Mouse (Mus musculus): Measurements from ENCODE around the gene Icam5.
A peak's percentile ranks its signal among the peaks of the same experiment; 100 is the strongest.

Icam5 gene

DNA sequence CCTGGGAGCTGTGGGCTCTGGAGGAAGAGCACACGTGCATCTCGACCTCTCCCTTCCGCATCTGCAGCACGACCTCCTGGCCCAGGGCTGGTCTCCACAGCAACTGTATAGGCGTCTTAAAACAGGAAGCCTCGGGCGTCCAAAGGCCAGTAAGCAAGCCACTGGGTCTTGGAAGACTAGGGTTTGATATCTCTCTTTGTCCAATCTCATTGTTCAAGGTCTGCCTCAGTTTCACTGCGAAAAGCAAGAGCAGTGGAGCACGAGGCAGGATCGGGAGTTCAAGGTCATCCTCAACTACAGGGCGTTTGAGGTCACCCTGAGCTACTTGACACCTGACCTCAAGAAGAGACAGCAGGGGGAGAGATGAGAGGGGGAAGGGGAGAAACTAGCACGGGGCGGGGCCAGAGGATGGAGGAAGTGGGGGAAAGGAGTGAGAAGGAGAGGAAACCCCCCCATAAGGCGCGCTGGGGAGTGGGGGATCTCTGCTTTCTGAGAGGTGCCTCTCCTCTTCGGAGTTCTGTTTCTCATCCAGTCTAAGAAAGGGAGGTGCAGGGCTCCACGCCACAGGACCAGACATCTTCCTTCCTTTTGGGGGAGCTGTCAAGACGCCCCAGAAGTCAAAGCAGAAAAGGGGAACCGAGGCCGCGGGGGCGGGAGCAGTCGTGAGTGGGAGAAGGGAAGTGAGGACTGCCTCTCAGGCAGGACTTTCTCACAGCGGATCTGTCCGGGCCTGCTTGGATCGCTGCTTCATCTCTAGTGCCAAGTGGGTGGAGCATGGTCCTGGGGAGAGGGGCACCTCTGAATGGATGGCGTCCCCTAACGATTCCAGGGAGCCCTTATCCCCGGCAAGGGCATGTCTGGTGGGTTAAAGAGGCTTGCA, 16.9 kb upstream of the Icam5 start:
- no peak for DNase-seq (ENCODE audit: low read depth, low spot score)

DNA sequence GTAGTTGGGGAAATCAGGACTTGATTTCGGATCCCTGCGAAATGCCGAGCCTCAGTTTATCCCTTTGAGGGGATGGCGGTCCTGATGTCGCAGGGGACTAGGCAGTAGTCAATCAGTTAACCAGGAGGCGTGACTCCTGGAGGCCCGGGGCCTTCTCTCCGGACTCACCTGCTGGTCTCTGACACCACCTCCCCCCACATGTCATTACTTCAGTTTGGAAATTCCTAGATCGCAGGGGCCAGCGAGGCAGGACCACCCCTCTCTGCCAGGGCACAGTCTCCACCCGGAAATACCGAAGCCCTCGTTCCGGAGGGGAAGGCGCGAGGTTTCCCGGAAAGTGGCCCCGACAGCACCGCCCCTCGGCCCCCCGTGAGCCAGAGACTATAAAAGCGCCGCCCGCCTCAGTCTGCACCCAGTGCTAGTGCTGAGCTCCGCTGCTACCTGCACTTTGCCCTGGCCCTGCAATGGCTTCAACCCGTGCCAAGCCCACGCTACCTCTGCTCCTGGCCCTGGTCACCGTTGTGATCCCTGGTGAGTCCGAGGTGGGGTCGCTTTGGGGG, 16.2 kb upstream of the Icam5 start, which contains the start of gene Icam1:
Gene Icam1, plus strand, starts transcription at position 415 of the 560 bp plus-strand sequence.
- DNase-seq (ENCODE audit: low read depth, low spot score): no peak

DNA sequence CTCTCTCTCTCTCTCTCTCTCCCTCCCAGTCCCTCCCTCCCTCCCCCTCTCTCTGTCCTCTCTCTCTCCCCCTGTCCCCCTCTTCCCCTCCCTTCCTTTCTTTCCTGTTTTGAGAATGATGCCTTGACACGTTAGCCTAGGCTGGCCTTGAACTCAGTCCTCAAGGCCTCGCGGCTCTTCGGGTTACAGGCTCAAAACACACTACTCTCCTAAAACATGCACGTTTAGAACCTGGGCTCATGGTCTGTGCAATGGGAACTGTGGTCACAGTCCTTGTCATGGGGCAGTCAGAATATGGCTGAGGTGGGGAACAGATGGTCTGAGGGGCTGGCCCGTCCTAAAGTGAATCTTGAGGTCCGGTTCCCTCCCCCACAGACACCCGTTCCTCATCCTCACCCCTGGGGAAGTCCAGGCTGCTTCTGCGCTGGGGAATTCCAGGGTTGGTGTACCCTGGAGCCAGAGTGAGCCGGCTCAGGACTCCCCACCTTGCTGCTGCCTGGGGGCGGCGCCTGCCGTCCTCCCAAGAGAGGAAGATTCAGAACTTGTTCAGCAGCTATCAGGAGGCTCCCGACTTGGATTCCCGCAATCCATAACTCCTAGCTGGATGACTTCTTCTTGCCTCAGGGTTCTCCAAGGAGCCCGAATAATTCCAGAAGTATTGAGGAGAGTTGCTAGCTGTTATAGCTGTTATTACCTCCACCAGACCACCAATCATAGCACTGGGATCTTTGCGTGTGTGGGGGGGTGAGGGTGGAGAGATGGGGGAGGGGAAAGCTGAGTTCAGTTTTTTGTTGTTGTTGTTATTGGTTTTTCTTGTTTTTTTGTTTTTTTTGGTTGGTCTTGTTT, 15.3 kb upstream of the Icam5 start:
- no peak for DNase-seq (ENCODE audit: low read depth, low spot score)

DNA sequence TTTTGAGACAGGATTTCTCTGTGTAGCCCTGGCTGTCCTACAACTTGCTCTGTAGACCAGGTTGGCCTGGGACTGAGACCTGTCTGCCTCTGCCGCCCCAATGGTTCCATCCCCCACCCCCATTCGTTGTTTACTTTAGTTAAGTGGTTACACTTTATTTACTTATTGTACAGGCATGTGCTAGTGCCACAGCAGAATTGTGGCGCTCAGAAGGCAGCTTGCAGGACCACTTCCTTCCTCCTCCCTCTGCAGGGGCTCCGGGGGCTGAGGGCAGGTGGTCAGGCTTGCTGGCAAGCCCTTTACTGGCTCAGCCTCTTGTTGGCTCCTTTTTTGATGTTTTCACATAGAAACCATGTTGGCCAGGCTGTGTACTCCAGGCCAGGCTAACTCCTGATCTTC, 14.7 kb upstream of the Icam5 start:
- DNase-seq (ENCODE audit: low read depth, low spot score): no peak

DNA sequence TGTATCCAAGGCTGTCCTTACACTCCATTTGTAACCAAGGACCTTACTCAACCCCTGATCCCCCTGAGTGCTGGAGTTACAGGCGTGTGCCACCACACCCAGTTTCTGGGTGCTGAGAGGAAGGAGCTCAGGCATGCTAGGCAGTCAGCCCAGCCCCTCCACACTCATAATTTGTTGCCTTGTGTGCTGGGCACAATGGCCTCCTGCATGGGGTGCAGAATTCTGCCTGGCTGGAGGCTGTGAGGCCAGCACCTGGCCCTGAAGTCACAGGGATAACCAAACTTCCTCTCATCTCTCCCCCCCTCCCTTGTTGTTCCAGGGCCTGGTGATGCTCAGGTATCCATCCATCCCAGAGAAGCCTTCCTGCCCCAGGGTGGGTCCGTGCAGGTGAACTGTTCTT, 13.3 kb upstream of the Icam5 start:
- DNase-seq (ENCODE audit: low read depth, low spot score): no peak

DNA sequence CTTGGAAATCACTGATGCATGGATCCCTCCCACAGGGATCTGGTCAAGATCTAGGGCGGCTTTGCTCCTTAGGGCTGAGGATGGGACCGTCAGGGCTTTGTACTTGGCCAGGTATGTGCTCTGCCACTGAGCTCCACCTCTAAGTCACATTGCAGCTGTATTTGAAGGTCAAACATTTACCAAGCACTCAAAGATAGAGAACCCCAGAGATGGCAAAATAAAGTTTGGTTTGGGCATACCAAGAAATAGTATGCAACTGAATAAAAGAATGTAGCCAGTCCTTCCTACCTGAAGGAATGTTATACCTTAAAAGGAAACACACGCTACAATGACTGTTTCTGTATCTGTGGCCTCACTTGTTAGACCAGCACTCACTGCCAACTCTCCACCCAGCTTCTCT, 10.5 kb upstream of the Icam5 start:
- no peak for DNase-seq (ENCODE audit: low read depth, low spot score)

DNA sequence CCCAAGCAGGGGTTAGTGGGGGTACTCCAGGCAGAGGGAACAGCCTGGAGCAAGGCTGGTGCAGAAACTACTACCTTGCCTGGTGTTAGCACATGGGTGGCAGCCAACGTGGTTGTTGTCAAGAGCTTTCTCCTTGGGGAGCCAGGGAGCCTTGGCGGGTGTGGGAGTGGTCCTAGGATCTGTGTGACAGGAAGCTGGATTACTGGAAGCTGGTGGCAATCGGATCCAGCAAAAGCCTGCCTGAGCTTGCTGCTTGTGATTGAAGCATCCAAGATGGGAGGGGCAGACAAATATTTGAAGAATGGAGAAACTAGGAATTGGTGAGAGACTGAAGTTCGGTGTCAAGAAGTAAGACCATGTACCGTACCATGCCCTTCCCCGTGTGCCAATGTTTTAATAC, 9.6 kb upstream of the Icam5 start:
- DNase-seq (ENCODE audit: low read depth, low spot score): no peak

DNA sequence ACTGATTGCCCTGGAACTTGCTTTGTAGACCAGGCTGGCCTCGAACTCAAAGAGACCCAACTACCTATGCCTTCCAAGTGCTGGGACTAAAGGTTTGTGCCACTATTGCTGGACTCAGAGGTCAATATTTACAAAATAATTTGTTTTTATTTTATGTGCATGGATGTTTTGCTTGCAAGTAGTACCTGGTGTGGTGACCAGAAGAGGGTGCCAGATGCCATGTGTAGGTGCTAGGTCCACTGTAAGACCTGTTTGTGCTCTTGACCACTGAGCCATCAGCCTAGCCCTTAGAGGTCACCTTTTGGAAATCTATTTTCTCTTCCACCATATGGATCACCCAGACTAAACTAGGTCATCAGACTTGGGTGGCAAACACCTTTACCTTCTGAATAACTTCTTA, 9.1 kb upstream of the Icam5 start:
- DNase-seq (ENCODE audit: low read depth, low spot score): no peak

DNA sequence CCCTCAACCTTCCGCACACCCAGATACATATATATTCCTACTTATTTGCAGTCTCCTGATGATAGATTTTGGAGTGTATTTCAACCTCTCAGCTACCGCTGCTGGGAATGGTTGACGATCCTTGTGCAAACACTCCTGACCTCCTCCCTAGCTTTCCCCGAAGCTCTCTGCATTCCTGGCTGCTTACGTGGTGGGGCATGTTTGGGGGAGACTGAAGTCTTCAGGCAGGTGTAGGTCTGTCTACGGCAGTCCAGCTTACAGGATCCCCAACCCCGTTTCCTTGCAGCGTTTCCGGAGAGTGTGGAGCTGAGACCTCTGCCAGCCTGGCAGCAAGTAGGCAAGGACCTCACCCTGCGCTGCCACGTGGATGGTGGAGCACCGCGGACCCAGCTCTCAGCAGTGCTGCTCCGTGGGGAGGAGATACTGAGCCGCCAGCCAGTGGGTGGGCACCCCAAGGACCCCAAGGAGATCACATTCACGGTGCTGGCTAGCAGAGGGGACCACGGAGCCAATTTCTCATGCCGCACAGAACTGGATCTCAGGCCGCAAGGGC, 6.5 kb upstream of the Icam5 start:
- no peak for DNase-seq (ENCODE audit: low read depth, low spot score)

DNA sequence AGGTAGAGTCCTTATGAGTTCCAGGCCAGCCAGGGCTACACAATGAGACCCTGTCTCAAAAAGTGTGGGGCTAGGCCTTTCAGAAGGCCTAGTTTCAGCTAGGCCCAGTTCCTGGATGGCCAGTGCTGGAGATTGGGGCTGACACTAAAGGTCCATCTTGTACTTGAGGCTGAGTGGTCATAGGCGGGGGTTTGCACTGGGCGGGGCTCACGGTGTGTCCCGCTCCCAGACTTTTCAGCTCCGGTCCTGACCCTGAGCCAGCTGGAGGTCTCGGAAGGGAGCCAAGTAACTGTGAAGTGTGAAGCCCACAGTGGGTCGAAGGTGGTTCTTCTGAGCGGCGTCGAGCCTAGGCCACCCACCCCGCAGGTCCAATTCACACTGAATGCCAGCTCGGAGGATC, 5.0 kb upstream of the Icam5 start:
- DNase-seq (ENCODE audit: low read depth, low spot score): no peak

DNA sequence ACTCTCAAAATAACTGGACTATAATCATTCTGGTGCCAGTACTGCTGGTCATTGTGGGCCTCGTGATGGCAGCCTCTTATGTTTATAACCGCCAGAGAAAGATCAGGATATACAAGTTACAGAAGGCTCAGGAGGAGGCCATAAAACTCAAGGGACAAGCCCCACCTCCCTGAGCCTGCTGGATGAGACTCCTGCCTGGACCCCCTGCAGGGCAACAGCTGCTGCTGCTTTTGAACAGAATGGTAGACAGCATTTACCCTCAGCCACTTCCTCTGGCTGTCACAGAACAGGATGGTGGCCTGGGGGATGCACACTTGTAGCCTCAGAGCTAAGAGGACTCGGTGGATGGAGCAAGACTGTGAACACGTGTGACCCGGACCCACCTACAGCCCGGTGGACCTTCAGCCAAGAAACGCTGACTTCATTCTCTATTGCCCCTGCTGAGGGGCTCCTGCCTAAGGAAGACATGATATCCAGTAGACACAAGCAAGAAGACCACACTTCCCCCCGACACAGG, 4.0 kb upstream of the Icam5 start:
- DNase-seq (ENCODE audit: low read depth, low spot score): no peak

DNA sequence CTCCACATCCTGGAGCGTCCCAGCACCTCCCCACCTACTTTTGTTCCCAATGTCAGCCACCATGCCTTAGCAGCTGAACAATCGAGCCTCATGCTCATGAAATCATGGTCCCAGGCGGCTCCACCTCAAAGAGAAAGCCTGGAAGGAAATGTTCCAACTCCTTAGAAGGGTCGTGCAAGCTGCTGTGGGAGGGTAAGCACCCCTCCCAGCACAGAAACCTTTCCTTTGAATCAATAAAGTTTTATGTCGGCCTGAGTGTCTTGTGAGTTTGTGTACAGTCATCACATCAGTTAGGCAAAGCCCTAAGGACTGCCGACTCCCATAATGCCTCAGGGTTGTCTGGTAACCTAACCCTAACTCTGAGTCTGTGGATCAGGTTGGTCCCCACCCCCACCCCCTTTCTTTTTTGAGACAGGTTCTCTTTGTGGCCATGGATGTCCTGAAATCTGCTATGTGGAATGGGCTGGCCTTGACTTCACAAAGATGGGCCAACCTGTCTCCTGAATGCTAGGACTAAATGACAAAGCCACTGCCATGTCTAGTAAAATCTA, 3.2 kb upstream of the Icam5 start:
- DNase-seq (ENCODE audit: low read depth, low spot score): no peak

DNA sequence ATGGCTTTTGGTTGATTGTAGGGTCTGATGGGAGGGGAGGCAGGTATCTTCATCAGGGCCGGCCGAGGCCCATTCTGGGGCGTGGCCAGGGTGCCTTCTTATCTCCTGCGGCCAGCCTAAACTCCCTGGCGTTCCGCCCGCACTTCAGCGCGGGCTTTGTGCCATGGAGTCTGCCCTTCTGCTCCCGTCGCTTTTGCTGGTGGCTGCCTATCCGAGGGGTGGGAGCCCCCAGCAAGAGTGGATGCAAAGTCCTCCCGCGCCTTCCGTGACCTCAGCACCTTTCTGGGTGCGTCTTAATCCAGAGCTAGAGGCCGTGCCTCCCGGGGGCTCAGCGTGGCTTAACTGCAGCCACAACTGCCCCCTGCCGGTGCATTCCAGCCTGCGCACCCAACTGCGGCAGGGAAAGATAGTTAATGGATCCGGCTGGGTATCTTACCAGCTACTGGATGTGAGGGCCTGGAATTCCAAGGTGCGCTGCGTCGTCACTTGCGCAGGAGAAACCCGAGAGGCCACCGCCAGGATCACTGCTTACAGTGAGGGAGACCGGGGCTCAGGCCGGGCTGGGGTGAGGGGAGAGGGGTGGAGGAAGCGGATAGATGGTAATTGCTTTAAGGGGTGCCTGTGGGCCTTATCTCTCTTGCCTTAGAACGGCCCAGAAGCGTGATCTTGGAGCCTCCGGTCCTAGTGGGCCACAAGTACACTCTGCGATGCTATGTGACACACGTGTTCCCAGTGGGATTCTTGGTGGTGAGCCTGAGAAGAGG, 2.4 kb upstream of the Icam5 start, which contains the start of gene Icam4:
Gene Icam4, plus strand, starts transcription at position 83 of the 764 bp plus-strand sequence.
- peak; percentile 60 for DNase-seq (ENCODE audit: low read depth, low spot score)

DNA sequence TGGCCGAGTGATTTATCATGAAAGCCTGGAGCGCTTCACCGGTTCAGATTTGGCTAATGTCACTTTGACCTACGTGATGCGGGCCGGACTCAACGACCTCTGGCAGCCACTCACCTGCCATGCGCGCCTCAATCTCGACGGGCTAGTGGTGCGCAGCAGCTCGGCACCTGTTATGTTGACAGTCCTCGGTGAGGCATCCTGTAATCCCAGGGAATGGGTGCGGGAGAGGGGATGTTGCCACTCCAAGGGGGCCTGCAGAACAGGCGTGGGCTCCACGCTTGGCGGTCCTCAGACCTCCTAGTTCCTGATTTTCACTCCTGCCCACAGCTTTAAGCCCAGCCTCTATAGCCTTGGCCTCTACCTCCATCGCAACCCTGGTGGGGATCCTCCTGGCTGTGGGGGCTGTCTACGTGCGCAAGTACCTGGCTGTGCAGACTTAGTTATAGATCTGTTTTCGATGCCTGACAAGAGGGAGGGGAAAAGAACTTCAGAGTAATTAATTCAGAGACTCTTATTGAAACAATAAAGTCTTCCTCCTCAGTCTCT, 1.7 kb upstream of the Icam5 start:
- no peak for DNase-seq (ENCODE audit: low read depth, low spot score)

DNA sequence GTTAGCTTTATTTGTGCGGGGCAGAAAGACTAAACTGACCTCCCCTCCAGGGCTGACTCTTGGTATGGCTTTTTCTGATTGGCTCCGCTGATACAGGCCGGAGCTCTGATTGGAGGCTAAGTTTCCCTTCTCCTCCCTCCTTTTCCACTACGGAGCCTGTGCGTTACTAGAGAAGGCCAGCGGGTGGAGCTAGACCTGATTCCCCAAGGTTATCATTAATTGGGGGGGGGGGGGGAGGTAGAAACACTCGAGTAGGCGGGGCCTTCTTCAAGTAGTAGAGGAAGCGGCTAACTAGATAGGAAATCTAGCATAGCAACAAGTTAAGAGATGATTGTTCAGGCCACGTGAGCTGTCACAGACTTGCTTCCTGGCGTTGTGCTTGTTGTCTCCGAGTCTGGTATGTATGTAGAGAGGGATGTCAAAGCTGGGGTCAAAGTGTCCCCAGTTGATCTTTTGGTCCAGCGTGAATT, 1.1 kb upstream of the Icam5 start:
- DNase-seq (ENCODE audit: low read depth, low spot score): peak; percentile 88

DNA sequence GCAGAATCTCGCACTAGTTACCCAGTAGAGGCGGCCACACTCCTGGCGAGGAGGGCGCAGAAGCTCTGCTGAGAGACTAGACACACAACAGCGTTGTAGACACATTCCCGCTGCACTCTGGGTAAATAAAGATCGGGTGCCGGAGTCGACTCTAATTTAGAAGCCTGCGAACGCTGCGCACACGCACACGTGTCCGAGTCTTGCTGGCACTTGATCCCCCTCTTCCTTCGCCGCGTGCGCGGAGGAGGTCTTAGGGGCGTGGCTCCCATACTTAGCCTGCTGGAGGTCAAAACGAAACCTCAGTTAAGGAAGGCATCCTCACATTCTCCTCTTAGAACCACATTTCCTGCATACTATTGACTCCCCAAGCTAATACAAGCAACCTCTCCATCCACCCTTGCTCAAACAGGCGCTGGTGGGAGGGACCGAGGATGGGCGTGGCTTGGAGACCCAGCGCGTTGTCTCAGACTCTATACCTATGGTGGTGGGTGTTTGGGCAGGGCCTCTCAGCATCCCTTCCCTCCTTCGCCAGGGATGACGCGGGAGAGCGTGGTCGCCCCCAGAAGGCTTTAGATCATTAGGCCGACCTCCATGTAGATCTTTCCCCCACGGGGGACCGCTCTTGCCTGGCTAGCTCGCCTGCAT, 500 bp upstream of the Icam5 start:
- DNase-seq (ENCODE audit: low read depth, low spot score): peak; percentile 48

DNA sequence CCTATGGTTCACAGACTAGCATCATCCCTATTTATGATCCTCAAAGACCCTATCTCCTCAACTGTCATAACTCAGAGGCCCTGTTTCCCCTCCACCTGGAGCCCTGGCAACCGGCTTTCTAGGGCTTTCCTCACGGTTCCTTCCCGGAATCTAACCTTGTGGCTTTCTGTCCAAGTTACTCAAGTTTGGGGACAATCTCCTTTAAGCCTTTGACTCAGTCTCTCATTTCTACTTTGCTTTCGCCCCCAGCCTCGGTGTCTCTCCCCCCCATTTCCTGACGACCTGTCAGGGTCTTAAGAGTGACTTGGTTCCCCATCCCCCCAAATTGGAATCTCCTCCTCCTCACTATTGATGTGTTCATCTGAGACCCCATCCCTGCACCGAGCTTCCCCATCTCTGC, 618 bp downstream of the Icam5 start:
- DNase-seq (ENCODE audit: low read depth, low spot score): no peak

DNA sequence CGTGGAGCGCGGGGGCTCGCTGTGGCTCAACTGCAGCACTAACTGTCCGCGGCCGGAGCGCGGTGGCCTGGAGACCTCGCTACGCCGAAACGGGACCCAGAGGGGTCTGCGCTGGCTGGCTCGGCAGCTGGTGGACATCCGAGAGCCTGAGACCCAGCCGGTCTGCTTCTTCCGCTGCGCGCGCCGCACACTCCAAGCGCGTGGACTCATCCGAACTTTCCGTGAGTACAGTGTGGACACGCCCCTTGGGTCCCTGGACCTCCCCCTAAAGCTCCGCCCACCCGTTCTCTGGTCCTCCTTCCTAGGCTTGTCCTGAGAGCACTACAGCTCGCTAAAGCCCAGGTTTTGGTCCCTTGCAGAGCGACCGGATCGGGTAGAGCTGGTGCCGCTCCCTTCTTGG, 1.3 kb downstream of the Icam5 start:
- DNase-seq (ENCODE audit: low read depth, low spot score): peak; percentile 76

DNA sequence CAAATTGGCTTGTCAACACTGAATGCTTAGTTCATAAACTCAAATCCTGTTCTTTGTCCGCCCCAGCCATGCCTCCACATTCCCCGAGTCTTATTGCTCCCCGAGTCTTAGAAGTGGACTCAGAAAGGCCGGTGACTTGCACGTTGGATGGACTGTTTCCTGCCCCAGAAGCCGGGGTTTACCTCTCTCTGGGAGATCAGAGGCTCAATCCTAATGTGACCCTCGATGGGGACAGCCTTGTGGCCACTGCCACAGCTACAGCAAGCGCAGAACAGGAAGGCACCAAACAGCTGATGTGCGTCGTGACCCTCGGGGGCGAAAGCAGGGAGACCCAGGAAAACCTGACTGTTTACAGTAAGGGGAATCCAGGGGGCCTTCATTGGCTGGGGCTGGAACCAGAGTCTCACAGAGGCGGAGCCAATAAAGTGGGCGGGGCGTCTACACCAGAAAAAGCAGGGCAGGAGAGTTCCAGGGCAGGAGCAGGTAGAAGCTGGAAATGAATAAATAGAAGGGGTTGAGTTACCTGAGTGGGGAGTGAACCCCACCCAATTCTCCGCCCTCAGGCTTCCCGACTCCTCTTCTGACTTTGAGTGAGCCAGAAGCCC, 2.7 kb downstream of the Icam5 start:
- DNase-seq (ENCODE audit: low read depth, low spot score): no peak

All from forelimb bud, embryonic 11.5 days (tissue).